ENCODE assay signal across 1 mouse cellular context in the genomic region with DNA sequence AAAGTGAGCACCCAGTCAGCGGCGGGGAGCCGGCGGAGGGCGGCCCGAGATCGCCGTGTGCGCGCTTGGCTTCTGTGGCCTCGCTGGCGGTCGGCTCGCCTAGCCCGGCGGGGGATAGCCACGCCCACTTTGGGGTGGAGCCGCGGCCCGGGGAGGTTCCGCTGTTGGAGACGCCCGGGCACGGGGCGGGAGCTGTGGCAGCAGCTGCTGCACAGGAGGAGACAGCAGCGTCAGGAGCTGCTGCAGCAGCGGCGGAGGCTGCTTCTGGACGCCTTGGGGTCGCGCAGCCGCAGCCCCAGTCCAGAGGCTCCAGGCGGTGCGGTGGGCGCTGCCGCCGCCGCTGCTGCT.
A peak's percentile ranks its signal among the peaks of the same experiment; 100 is the strongest.
TF ChIP-seq lines count a peak whose summit lies in the region.

TSS of gene Ttc7 (plus strand) at position 181 of the 348 bp plus-strand sequence.

TF ChIP-seq in CH12.LX, 34 proteins besides CTCF, POLR2A, EP300 and RAD21 (continued from another document):
- no peak for TF ChIP-seq CHD2 (IDR thresholded peaks at IDR 0.05; ENCODE audit: low read length)
- TF ChIP-seq ZC3H11A (IDR thresholded peaks at IDR 0.05; ENCODE audit: low read depth, low read length) = no peak
- TF ChIP-seq SIN3A (IDR thresholded peaks at IDR 0.05; ENCODE audit: low read length) = peak; percentile 15; the same call in 1 of the 2 replicates
- no peak for TF ChIP-seq MAFK (IDR thresholded peaks at IDR 0.05; ENCODE audit: insufficient replicate concordance, low read length)
- no peak for TF ChIP-seq JUN (IDR thresholded peaks at IDR 0.05; ENCODE audit: insufficient read depth, low read depth, low read length)
- no peak for TF ChIP-seq RCOR1 (conservative IDR thresholded peaks at IDR 0.05; ENCODE audit: low read depth, low read length)
- TF ChIP-seq ELF1 (IDR thresholded peaks at IDR 0.05; ENCODE audit: low read depth, low read length) = peak; percentile 53; the same call in 1 of the 2 replicates
- TF ChIP-seq NRF1 (IDR thresholded peaks at IDR 0.05; ENCODE audit: low read depth, low read length) = peak; percentile 62
- peak; percentile 74; the same call in 1 of the 2 replicates for TF ChIP-seq ZMIZ1 (IDR thresholded peaks at IDR 0.05; ENCODE audit: low read depth, low read length)
- peak; percentile 37; the same call in 1 of the 2 replicates for TF ChIP-seq MEF2A (IDR thresholded peaks at IDR 0.05; ENCODE audit: borderline replicate concordance, low read depth, low read length)
- TF ChIP-seq NELFE (IDR thresholded peaks at IDR 0.05; ENCODE audit: low read depth, low read length) = peak; percentile 64; the same call in 1 of the 2 replicates
- 0 out of 2 replicates have a peak, but pooled peaks have one; percentile 34 for TF ChIP-seq TBP (conservative IDR thresholded peaks at IDR 0.05; ENCODE audit: low read depth, low read length)
- TF ChIP-seq USF1 (IDR thresholded peaks at IDR 0.05; ENCODE audit: low read depth, low read length) = no peak
